Mouse (Mus musculus) heart, adult 2 months (tissue): Measurements from ENCODE around the gene Gm20388. TPM values are rescaled to one million over a fixed set of nuclear protein-coding genes. Genes with fewer than 3 reads are reported as not detected.
A peak's percentile ranks its signal among the peaks of the same experiment; 100 is the strongest.

Experiments used
- DNase-seq, 2 experiments: peaks; one replicate each; pipeline ENCODE4 v3.0.0; 2021
- H3K27ac ChIP-seq: fragments of 200-600 bp; 2 replicates; pipeline ENCODE4 v1.8.1; 2022
- H3K27me3 ChIP-seq: fragments of 200-500 bp; 2 replicates; pipeline ENCODE4 v1.6.1; 2012; ENCODE audit warnings: mild to moderate bottlenecking, low read length, inconsistent platforms, mixed read lengths; ENCODE audit not compliant: control insufficient read depth, insufficient read depth
- H3K36me3 ChIP-seq: fragments of 200-500 bp; 2 replicates; pipeline ENCODE4 v1.6.1; 2012; ENCODE audit warnings: low read length, inconsistent platforms; ENCODE audit not compliant: control insufficient read depth, insufficient read depth
- H3K4me1 ChIP-seq: fragments of 200-500 bp; 2 replicates; pipeline ENCODE4 v1.6.1; 2011; ENCODE audit warnings: low read length; ENCODE audit not compliant: control insufficient read depth, insufficient read depth
- H3K4me3 ChIP-seq: fragments of 200-600 bp; 2 replicates; pipeline ENCODE4 v1.8.1; 2022
- H3K79me2 ChIP-seq: fragments of 200-500 bp; replicated peaks from 2 replicates; pipeline ENCODE4 v1.6.1; 2012; ENCODE audit warnings: mild to moderate bottlenecking, inconsistent platforms, low read length, moderate library complexity, mixed read lengths; ENCODE audit not compliant: control insufficient read depth, insufficient read depth
- H3K9ac ChIP-seq: fragments of 200-500 bp; 2 replicates; pipeline ENCODE4 v1.6.1; 2012; ENCODE audit warnings: low read depth, mild to moderate bottlenecking, control low read depth, inconsistent platforms, low read length, mixed read lengths
- CTCF ChIP-seq: fragments of 200-600 bp; IDR thresholded peaks from 2 replicates; pipeline ENCODE4 v1.8.1; 2022; ENCODE audit warnings: antibody characterized with exemption, mild to moderate bottlenecking, moderate library complexity
- EP300 ChIP-seq: fragments of 200-500 bp; IDR thresholded peaks from 2 replicates; pipeline ENCODE4 v1.6.1; 2011; ENCODE audit warnings: low read depth, low read length, control low read depth; ENCODE audit not compliant: insufficient read depth
- POLR2A ChIP-seq: fragments of 200-500 bp; IDR thresholded peaks from 2 replicates; pipeline ENCODE4 v1.6.1; 2011; ENCODE audit warnings: mild to moderate bottlenecking, low read depth, low read length, control low read depth; ENCODE audit not compliant: insufficient read depth
- WGBS: fragments of 180-500 bp; shearing (Covaris S2); methylation state at CpG from one replicate; pipeline ENCODE4 v1.1.7; 2018; 5-methylcytosine and 5-hydroxymethylcytosine counted together
- intact Hi-C: fragments of 180-260 bp; cut with DNase I; formaldehyde crosslinking; loops from one replicate; pipeline ENCODE4 v1.15.1; 2025
- polyA plus RNA-seq: library from polyadenylated mRNA; depleted of rRNA; stranded (reverse); fragments of >200 nt; gene quantifications from 2 replicates; pipeline ENCODE4 v1.2.3, GENCODE M21; 2012
- total RNA-seq, 2 experiments: library from RNA; stranded (reverse); gene quantifications; 2 replicates each; pipeline ENCODE4 v1.2.3; 2021

The Gm20388 gene
- total and polyA plus RNA-seq, 3 experiments, result 1.8 to 32.3 TPM; not detected in 1

DNA sequence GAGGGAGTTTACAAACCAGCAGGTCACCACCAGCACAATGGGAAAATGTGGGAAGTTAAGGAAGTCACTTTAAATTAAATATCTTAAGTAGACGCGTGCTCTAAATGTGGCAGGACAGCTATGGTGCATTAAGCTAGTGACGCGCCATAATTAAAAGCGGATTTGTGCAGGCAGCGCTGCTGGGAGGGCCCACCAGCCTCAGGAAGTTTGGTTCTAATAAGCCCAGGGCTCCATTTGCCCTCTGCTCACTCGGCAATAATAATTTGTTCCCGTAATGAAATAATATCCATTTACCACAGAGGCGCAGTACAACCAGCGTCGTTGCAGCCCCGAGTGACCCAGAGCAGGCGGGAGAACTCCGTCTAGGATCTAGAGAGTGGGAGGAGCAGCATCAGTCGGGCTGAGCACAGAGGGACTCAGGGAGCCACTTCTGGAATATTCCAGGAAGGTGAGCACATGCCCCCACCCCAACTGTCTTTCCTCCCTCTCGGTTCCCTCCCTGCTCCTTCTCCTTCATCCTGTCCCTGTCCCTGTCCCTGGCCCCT lies 1040.1 kb downstream of the Gm20388 start:
- 70% methylated on average over 16 of the region's 16 CpGs for WGBS
- H3K27ac ChIP-seq, result no peak overlapping the region
- TF ChIP-seq CTCF, result no peak
- TF ChIP-seq EP300, result no peak
- no peak for DNase-seq
- no peak overlapping the region for H3K4me3 ChIP-seq
- H3K9ac ChIP-seq, result no peak overlapping the region
- H3K36me3 ChIP-seq, result no peaks in the 10 kb centered on the region
- H3K4me1 ChIP-seq, result peaks cover 9% of the 10 kb centered on the region
- no peaks in the 10 kb centered on the region for H3K79me2 ChIP-seq
- intact Hi-C loops, result no loop called here
- H3K27me3 ChIP-seq, result no peaks in the 10 kb centered on the region; the same call in 1 of the 2 replicates

- no peak overlapping the region for H3K4me3 ChIP-seq
- H3K79me2 ChIP-seq, result no peaks in the 10 kb centered on the region
- H3K9ac ChIP-seq, result no peak overlapping the region
- H3K36me3 ChIP-seq, result no peaks in the 10 kb centered on the region
- intact Hi-C loops, result no loop called here
- WGBS, result 68% methylated on average over 8 of the region's 8 CpGs
- no peaks in the 10 kb centered on the region for H3K4me1 ChIP-seq
- no peak overlapping the region for H3K27ac ChIP-seq
- no peaks in the 10 kb centered on the region for H3K27me3 ChIP-seq
- TF ChIP-seq CTCF, result no peak
- no peak for TF ChIP-seq POLR2A
- no peak for DNase-seq
These were observed 1048.8 kb downstream of the Gm20388 start for GRCm38 (mm10) chr8:120959470-120959891.

- intact Hi-C loops, result no loop called here
- TF ChIP-seq EP300, result no peak
- TF ChIP-seq POLR2A, result no peak
- peak in 1 of 2 experiments; percentile 14 for DNase-seq
- H3K4me3 ChIP-seq, result no peak overlapping the region
- no peak overlapping the region for H3K27ac ChIP-seq
- H3K27me3 ChIP-seq, result no peaks in the 10 kb centered on the region
- H3K36me3 ChIP-seq, result no peaks in the 10 kb centered on the region
- no peaks in the 10 kb centered on the region for H3K4me1 ChIP-seq
- no peak overlapping the region for H3K9ac ChIP-seq
- 77% methylated on average over 5 of the region's 5 CpGs for WGBS
- H3K79me2 ChIP-seq, result no peaks in the 10 kb centered on the region
These were observed 1052.2 kb downstream of the Gm20388 start for GRCm38 (mm10) chr8:120962606-120963380.

- Histone ChIP-seq H3K9ac (no peak overlapping the region), H3K27ac (no peak overlapping the region), H3K36me3 (no peaks in the 10 kb centered on the region), H3K79me2 (no peaks in the 10 kb centered on the region), H3K27me3 (no peaks in the 10 kb centered on the region), H3K4me3 (no peak overlapping the region), H3K4me1 (peaks cover 3% of the 10 kb centered on the region)
- no peak for TF ChIP-seq POLR2A
- no peak for TF ChIP-seq EP300
- TF ChIP-seq CTCF, result no peak
- DNase-seq, result no peak
- intact Hi-C loops, result no loop called here
- 49% methylated on average over 3 of the region's 3 CpGs for WGBS
These were observed 1055.9 kb downstream of the Gm20388 start for GRCm38 (mm10) chr8:120966557-120966956.

DNA sequence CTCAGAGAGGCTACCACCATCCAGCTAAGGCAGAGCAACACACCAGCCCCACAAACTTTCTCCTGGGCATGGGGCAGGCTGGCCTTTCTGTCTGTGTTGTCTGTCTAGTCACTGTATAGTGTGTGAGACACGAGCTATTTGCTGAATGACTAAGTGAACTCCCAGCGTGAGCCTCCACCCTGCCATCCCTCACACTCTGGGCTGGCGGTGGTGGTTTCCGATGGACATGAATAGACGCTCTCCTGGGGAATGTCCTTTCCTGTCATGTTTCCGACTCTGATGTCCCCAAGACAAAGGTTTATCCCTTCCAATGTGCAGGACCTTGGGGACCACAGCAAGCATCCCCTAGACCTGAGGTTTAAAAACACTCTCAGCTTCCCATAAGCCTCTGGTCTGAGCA lies 1057.7 kb downstream of the Gm20388 start:
- 25% methylated on average over 6 of the region's 6 CpGs for WGBS
- H3K27me3 ChIP-seq, result no peaks in the 10 kb centered on the region
- intact Hi-C loops, result no loop called here

GRCm38 (mm10) chr8:120970346-120970745 lies 1059.7 kb downstream of the Gm20388 start:
- peak; percentile 27 to 69 for DNase-seq
- TF ChIP-seq EP300, result no peak
- TF ChIP-seq POLR2A, result no peak
- peak; percentile 87 for TF ChIP-seq CTCF
- H3K79me2 ChIP-seq, result no peaks in the 10 kb centered on the region
- H3K9ac ChIP-seq, result no peak overlapping the region
- WGBS, result 36% methylated on average over 5 of the region's 5 CpGs
- intact Hi-C loops, result loop anchor here (1.0 kb wide), 1 partner anchor 122 kb away; no protein-coding TSS in a partner anchor
- H3K27ac ChIP-seq, result no peak overlapping the region
- no peak overlapping the region for H3K4me3 ChIP-seq
- no peaks in the 10 kb centered on the region for H3K27me3 ChIP-seq
- peaks cover 9% of the 10 kb centered on the region for H3K4me1 ChIP-seq
- no peaks in the 10 kb centered on the region for H3K36me3 ChIP-seq

More for the DNA sequence above, 1057.7 kb downstream of the Gm20388 start:
- H3K36me3 ChIP-seq, result no peaks in the 10 kb centered on the region
- no peak overlapping the region for H3K27ac ChIP-seq
- TF ChIP-seq CTCF (no peak), EP300 (no peak), POLR2A (no peak)
- no peak overlapping the region for H3K9ac ChIP-seq
- H3K79me2 ChIP-seq, result no peaks in the 10 kb centered on the region
- no peak overlapping the region for H3K4me3 ChIP-seq
- H3K4me1 ChIP-seq, result peaks cover 9% of the 10 kb centered on the region
- no peak for DNase-seq
